Mouse (Mus musculus) heart, adult 11 months (tissue): Measurements from ENCODE around the gene Msi2.
A peak's percentile ranks its signal among the peaks of the same experiment; 100 is the strongest.

Source experiments
- DNase-seq: peaks from one replicate; pipeline ENCODE4 v3.0.0; 2022

Msi2 gene

GRCm38 (mm10) chr11:88293631-88294393 lies 424.5 kb downstream of the Msi2 start, which contains the start of gene Ccdc182:
Ccdc182 (plus strand) TSS chr11:88294058.
- DNase-seq: no peak

- DNase-seq: no peak
These were observed 426.6 kb downstream of the Msi2 start for GRCm38 (mm10) chr11:88291688-88292087.

GRCm38 (mm10) chr11:88291245-88291644 lies 427.1 kb downstream of the Msi2 start:
- peak; percentile 88 for DNase-seq
